Mouse (Mus musculus) G1E (cell line): Measurements from ENCODE around the gene Prss43. TPM values are rescaled to one million over a fixed set of nuclear protein-coding genes. Genes with fewer than 3 reads are reported as not detected.
A peak's percentile ranks its signal among the peaks of the same experiment; 100 is the strongest.

Experiments
- ATAC-seq: 2 replicates; pipeline ENCODE4 v1.8.0; 2016; ENCODE audit warnings: mild to moderate bottlenecking; ENCODE audit not compliant: insufficient number of reproducible peaks, poor library complexity, low FRiP score, severe bottlenecking; ENCODE audit errors: extremely low read depth
- DNase-seq: peaks from one replicate; pipeline ENCODE4 v3.0.0; 2012; ENCODE audit warnings: low spot score
- H3K27me3 ChIP-seq: 2 replicates; pipeline ENCODE4 v1.6.1; 2012; ENCODE audit warnings: mild to moderate bottlenecking, low read length, inconsistent platforms; ENCODE audit not compliant: insufficient read depth
- H3K36me3 ChIP-seq: replicated peaks from 2 replicates; pipeline ENCODE3; 2012; ENCODE audit warnings: mild to moderate bottlenecking, inconsistent platforms
- H3K4me1 ChIP-seq: 2 replicates; pipeline ENCODE4 v1.6.1; 2012; ENCODE audit warnings: low read depth, low read length, inconsistent platforms, mixed read lengths; ENCODE audit not compliant: insufficient read depth
- H3K4me3 ChIP-seq: 2 replicates; pipeline ENCODE4 v1.5.1; 2012; ENCODE audit warnings: low read depth, mild to moderate bottlenecking, inconsistent platforms, low read length, moderate library complexity, mixed read lengths
- H3K9me3 ChIP-seq: replicated peaks from 2 replicates; pipeline ENCODE4 v1.6.1; 2012; ENCODE audit warnings: inconsistent platforms
- CTCF ChIP-seq: IDR thresholded peaks from 2 replicates; pipeline ENCODE4 v1.5.1; 2012; ENCODE audit warnings: low read depth, low read length, inconsistent platforms, mixed read lengths
- GATA1 ChIP-seq: IDR thresholded peaks from 2 replicates; pipeline ENCODE4 v1.6.1; 2012; ENCODE audit warnings: borderline replicate concordance, low read length, inconsistent platforms, mixed read lengths
- GATA2 ChIP-seq: IDR thresholded peaks from 2 replicates; pipeline ENCODE4 v1.6.1; 2012; ENCODE audit warnings: low read depth, low read length, inconsistent platforms, borderline replicate concordance
- POLR2AphosphoS5 ChIP-seq: IDR thresholded peaks from 2 replicates; pipeline ENCODE4 v1.6.1; 2012; ENCODE audit warnings: low read depth, low read length, inconsistent platforms; ENCODE audit not compliant: insufficient replicate concordance
- TAL1 ChIP-seq: conservative IDR thresholded peaks from 2 replicates; pipeline ENCODE4 v1.6.1; 2012; ENCODE audit warnings: low read depth, low read length, inconsistent platforms, mixed read lengths
- polyA plus RNA-seq: library from polyadenylated mRNA; stranded (reverse); fragments of >175 nt; gene quantifications from 2 replicates; pipeline ENCODE4 v1.2.3, GENCODE M21; 2012
- total RNA-seq, 2 experiments: library from RNA; stranded (forward) in 1 of 2; stranded (reverse) in 1 of 2; fragments of 200-1000 nt in 1 of 2; fragments of >200 nt in 1 of 2; fragmentation: Nextera tagmentation in 1 of 2; gene quantifications; 2 replicates each; pipeline ENCODE4 v1.2.3; 2014 to 2017

Gene Prss43
- total and polyA plus RNA-seq, 3 experiments: 0.05 TPM; not detected in 2

GRCm38 (mm10) chr9:110871030-110871429 lies 44.5 kb downstream of the Prss43 start:
- ATAC-seq: no peak

GRCm38 (mm10) chr9:110873681-110874659 lies 47.5 kb downstream of the Prss43 start:
- ATAC-seq: no peak
- Histone ChIP-seq H3K4me1 (no peaks in the 10 kb centered on the region), H3K4me3 (no peak overlapping the region), H3K27me3 (peaks cover 27% of the 10 kb centered on the region), H3K9me3 (no peaks in the 10 kb centered on the region), H3K36me3 (no peaks in the 10 kb centered on the region)
- TF ChIP-seq TAL1 (no peak), GATA2 (no peak), CTCF (no peak), POLR2AphosphoS5 (no peak), GATA1 (no peak)
- no peak for DNase-seq

More at GRCm38 (mm10) chr9:110871030-110871429, 44.5 kb downstream of the Prss43 start:
- TF ChIP-seq GATA2: no peak
- peak; percentile 83 for TF ChIP-seq CTCF
- no peak overlapping the region for H3K4me3 ChIP-seq
- peak; percentile 64 for DNase-seq
- peaks cover 25% of the 10 kb centered on the region for H3K27me3 ChIP-seq
- H3K9me3 ChIP-seq: no peaks in the 10 kb centered on the region
- H3K4me1 ChIP-seq: no peaks in the 10 kb centered on the region
- H3K36me3 ChIP-seq: no peaks in the 10 kb centered on the region

- H3K4me3 ChIP-seq: no peak overlapping the region
- no peak for ATAC-seq
- no peaks in the 10 kb centered on the region for H3K9me3 ChIP-seq
- no peak for TF ChIP-seq CTCF
- DNase-seq: no peak
- H3K36me3 ChIP-seq: no peaks in the 10 kb centered on the region
- peaks cover 27% of the 10 kb centered on the region for H3K27me3 ChIP-seq
- no peaks in the 10 kb centered on the region for H3K4me1 ChIP-seq
Observed at GRCm38 (mm10) chr9:110874660-110875191, 48.2 kb downstream of the Prss43 start.

- H3K27me3 ChIP-seq: peaks cover 32% of the 10 kb centered on the region
- TF ChIP-seq CTCF (no peak), GATA2 (no peak), TAL1 (no peak), POLR2AphosphoS5 (no peak), GATA1 (no peak)
- H3K36me3 ChIP-seq: no peaks in the 10 kb centered on the region
- H3K4me3 ChIP-seq: no peak overlapping the region
- H3K9me3 ChIP-seq: no peaks in the 10 kb centered on the region
- H3K4me1 ChIP-seq: no peaks in the 10 kb centered on the region
- DNase-seq (no peak), ATAC-seq (no peak)
Observed at GRCm38 (mm10) chr9:110875288-110875695, 48.8 kb downstream of the Prss43 start.

- Histone ChIP-seq H3K4me3 (no peak overlapping the region), H3K9me3 (no peaks in the 10 kb centered on the region), H3K36me3 (no peaks in the 10 kb centered on the region), H3K4me1 (no peaks in the 10 kb centered on the region), H3K27me3 (peaks cover 32% of the 10 kb centered on the region)
- ATAC-seq (no peak), DNase-seq (no peak)
- no peak for TF ChIP-seq TAL1
Observed at GRCm38 (mm10) chr9:110877353-110877752, 50.9 kb downstream of the Prss43 start.

- DNase-seq: no peak
- TF ChIP-seq CTCF: no peak
- no peak for TF ChIP-seq GATA2
- TF ChIP-seq TAL1: no peak
- no peak for TF ChIP-seq POLR2AphosphoS5
- TF ChIP-seq GATA1: no peak
Observed at GRCm38 (mm10) chr9:110877888-110878287, 51.4 kb downstream of the Prss43 start.

More at GRCm38 (mm10) chr9:110877888-110878287, 51.4 kb downstream of the Prss43 start:
- H3K9me3 ChIP-seq: no peaks in the 10 kb centered on the region
- no peaks in the 10 kb centered on the region for H3K36me3 ChIP-seq
- no peak overlapping the region for H3K4me3 ChIP-seq
- no peaks in the 10 kb centered on the region for H3K4me1 ChIP-seq
- no peak for ATAC-seq
- peaks cover 27% of the 10 kb centered on the region for H3K27me3 ChIP-seq
